Comparison of ENCODE assay signal across 8 mouse cellular contexts in genomic region chr9:113742361-113742794, GRCm38 (mm10). TPM values are rescaled to one million over a fixed set of nuclear protein-coding genes. Genes with fewer than 3 reads are reported as not detected.
DNase-seq lines count a peak whose midpoint lies in the region; ATAC-seq and TF ChIP-seq lines count a peak whose summit lies in the region.

No protein-coding gene starts in this region.

- intact Hi-C loops in left cerebral cortex, postnatal 14 days (cut with DNase I) = loop anchor here (2.0 to 5.0 kb wide), 2 partner anchors 50 to 80 kb away; no protein-coding TSS in a partner anchor

- no peaks in the 10 kb centered on the region for H3K36me3 ChIP-seq in hindbrain, embryonic 15.5 days
- no peaks in the 10 kb centered on the region for H3K36me3 ChIP-seq in midbrain, embryonic 11.5 days (ENCODE audit: control insufficient read depth, insufficient read depth, low read length)
- no peaks in the 10 kb centered on the region for H3K36me3 ChIP-seq in stomach, postnatal 0 days (ENCODE audit: control insufficient read depth, insufficient read depth, low read length)

- no peaks in the 10 kb centered on the region for H3K27me3 ChIP-seq in hindbrain, embryonic 15.5 days
- H3K27me3 ChIP-seq in midbrain, embryonic 11.5 days (ENCODE audit: control insufficient read depth, insufficient read depth, low read length) = no peaks in the 10 kb centered on the region
- no peaks in the 10 kb centered on the region for H3K27me3 ChIP-seq in stomach, postnatal 0 days (ENCODE audit: control insufficient read depth, insufficient read depth, low read length)

- H3K4me1 ChIP-seq in hindbrain, embryonic 15.5 days (replicated peaks) = peaks cover 16% of the 10 kb centered on the region
- H3K4me1 ChIP-seq in midbrain, embryonic 11.5 days (ENCODE audit: control insufficient read depth, insufficient read depth, low read length) = peaks cover 11% of the 10 kb centered on the region
- peaks cover 7% of the 10 kb centered on the region; the same call in 1 of the 2 replicates for H3K4me1 ChIP-seq in stomach, postnatal 0 days (replicated peaks; ENCODE audit: control insufficient read depth, insufficient read depth)

- peak overlapping the region; percentile 82 for H3K4me3 ChIP-seq in hindbrain, embryonic 15.5 days
- H3K4me3 ChIP-seq in midbrain, embryonic 11.5 days (ENCODE audit: low read depth, low read length) = peak overlapping the region; percentile 95
- H3K4me3 ChIP-seq in stomach, postnatal 0 days (ENCODE audit: low read depth, low read length) = peak overlapping the region; percentile 100

- no peak for TF ChIP-seq EP300 in stomach, postnatal 0 days (optimal IDR thresholded peaks at IDR 0.05)

- peak; percentile 74 for TF ChIP-seq CTCF in stomach, postnatal 0 days (IDR thresholded peaks at IDR 0.05; ENCODE audit: low read depth)

- peak overlapping the region; percentile 97 for H3K4me2 ChIP-seq in hindbrain, embryonic 15.5 days
- peak overlapping the region; percentile 62 for H3K4me2 ChIP-seq in midbrain, embryonic 11.5 days
- H3K4me2 ChIP-seq in stomach, postnatal 0 days (replicated peaks; ENCODE audit: low read depth) = peak overlapping the region; percentile 70

- WGBS in hindbrain, embryonic 15.5 days = 5% methylated on average over 17 of the region's 17 CpGs
- WGBS in midbrain, embryonic 11.5 days = 11% methylated on average over 17 of the region's 17 CpGs
- WGBS in stomach, postnatal 0 days = 1% methylated on average over 17 of the region's 17 CpGs

- 0 out of 2 replicates have a peak overlapping the region, but pooled peaks have one; percentile 75 for H3K27ac ChIP-seq in hindbrain, embryonic 15.5 days (replicated peaks)
- no peak overlapping the region for H3K27ac ChIP-seq in midbrain, embryonic 11.5 days (ENCODE audit: low read depth, low read length)
- no peak overlapping the region for H3K27ac ChIP-seq in stomach, postnatal 0 days (replicated peaks)

- H3K9me3 ChIP-seq in hindbrain, embryonic 15.5 days = no peaks in the 10 kb centered on the region
- H3K9me3 ChIP-seq in midbrain, embryonic 11.5 days (ENCODE audit: control insufficient read depth, low read length) = no peaks in the 10 kb centered on the region
- H3K9me3 ChIP-seq in stomach, postnatal 0 days (ENCODE audit: control insufficient read depth, low read length) = no peaks in the 10 kb centered on the region

- peak overlapping the region; percentile 65 for H3K9ac ChIP-seq in hindbrain, embryonic 15.5 days
- peak overlapping the region; percentile 88 for H3K9ac ChIP-seq in midbrain, embryonic 11.5 days (ENCODE audit: low read length)
- H3K9ac ChIP-seq in stomach, postnatal 0 days (ENCODE audit: low read length) = peak overlapping the region; percentile 92; the same call in 1 of the 2 replicates

- peak; percentile 28 for DNase-seq in gastrocnemius, adult 18-20 months (ENCODE audit: low spot score)
- DNase-seq in gastrocnemius, postnatal 10 days = no peak
- peak; percentile 80 for DNase-seq in brain, adult 2 months (ENCODE audit: low read depth, low spot score)
- DNase-seq in left cerebral cortex, postnatal 14 days (ENCODE audit: low spot score in 2 of 2) = peak; percentile 51 to 55
- peak; percentile 91 for DNase-seq in midbrain, embryonic 11.5 days (ENCODE audit: low spot score, missing footprints)
- DNase-seq in stomach, postnatal 0 days (ENCODE audit: low spot score) = no peak

- ATAC-seq in erythroid progenitor cell, adult 5-6 weeks (replicated peaks; ENCODE audit: low FRiP score, poor library complexity, severe bottlenecking) = peak; percentile 43
- no peak for ATAC-seq in hindbrain, embryonic 15.5 days (ENCODE audit: low FRiP score, low read depth)
- ATAC-seq in midbrain, embryonic 11.5 days (ENCODE audit: low FRiP score) = no peak
- ATAC-seq in stomach, postnatal 0 days (ENCODE audit: low FRiP score, low TSS enrichment) = no peak

RNA-seq across cellular contexts. Expression of gene Clasp2, which starts 1.1 kb away (rescaled TPM):
- 10 to 100 TPM; 42.9 to 43.1 TPM for total RNA-seq in gastrocnemius, adult 18-20 months (2021)
- 10 to 100 TPM; 48.2 to 52.2 TPM for total RNA-seq in gastrocnemius, postnatal 10 days (2021)
- 24.1 and 25.6 TPM in 2 replicates for total RNA-seq in erythroid progenitor cell, adult 5-6 weeks (2015; ENCODE audit: low replicate concordance)
- 31.3 and 36.2 TPM in 2 replicates for total RNA-seq in erythroid progenitor cell, adult 5-6 weeks (2017; ENCODE audit: low replicate concordance)
- 117 and 123 TPM in 2 replicates for polyA plus RNA-seq in hindbrain, embryonic 15.5 days (2015; fragmentation: Nextera tagmentation; extraction: Ambion mirVana)
- 100 to 1,000 TPM; 297 to 298 TPM for total RNA-seq in left cerebral cortex, postnatal 14 days (2021)
- polyA plus RNA-seq in midbrain, embryonic 11.5 days (2014; fragmentation: Nextera tagmentation; extraction: Ambion mirVana) = 51.4 and 53.2 TPM in 2 replicates
- polyA plus RNA-seq in stomach, postnatal 0 days (2015; fragmentation: Nextera tagmentation; extraction: Ambion mirVana) = 8.4 and 8.6 TPM in 2 replicates

RNA-seq across cellular contexts. Expression of gene Pdcd6ip, which starts 34.3 kb away (rescaled TPM):
- 10 to 100 TPM; 35.0 to 46.0 TPM for total RNA-seq in gastrocnemius, adult 18-20 months (2021)
- total RNA-seq in gastrocnemius, postnatal 10 days (2021) = 10 to 100 TPM; 50.2 to 59.3 TPM
- 80.4 and 109 TPM in 2 replicates for total RNA-seq in erythroid progenitor cell, adult 5-6 weeks (2015; ENCODE audit: low replicate concordance)
- 68.8 and 102 TPM in 2 replicates for total RNA-seq in erythroid progenitor cell, adult 5-6 weeks (2017; ENCODE audit: low replicate concordance)
- 37.3 and 39.1 TPM in 2 replicates for polyA plus RNA-seq in hindbrain, embryonic 15.5 days (2015; fragmentation: Nextera tagmentation; extraction: Ambion mirVana)
- total RNA-seq in left cerebral cortex, postnatal 14 days (2021) = 10 to 100 TPM; 61.6 to 62.9 TPM
- 49.4 and 49.6 TPM in 2 replicates for polyA plus RNA-seq in midbrain, embryonic 11.5 days (2014; fragmentation: Nextera tagmentation; extraction: Ambion mirVana)
- 69.4 and 70.8 TPM in 2 replicates for polyA plus RNA-seq in stomach, postnatal 0 days (2015; fragmentation: Nextera tagmentation; extraction: Ambion mirVana)

Comparison
In these comparisons a context has a peak if more than half of its experiments do, and no peak if none do; other contexts are left out.
1. DNase-seq: peak in gastrocnemius, adult 18-20 months (single experiment), brain, adult 2 months (single experiment), left cerebral cortex, postnatal 14 days (2 of 2) and midbrain, embryonic 11.5 days (single experiment); none in gastrocnemius, postnatal 10 days (single experiment) and stomach, postnatal 0 days (single experiment).
2. RNA of gene Clasp2, which starts 1.1 kb away (total RNA-seq): 297 to 298 TPM in left cerebral cortex, postnatal 14 days; 48.2 to 52.2 TPM in gastrocnemius, postnatal 10 days, 42.9 to 43.1 TPM in gastrocnemius, adult 18-20 months and 24.1 to 36.2 TPM in erythroid progenitor cell, adult 5-6 weeks; every median in the first group is over 4 times any median in the second.
3. Peak in every context shown above with its lines, with median percentiles within 50 percentile points of each other: H3K4me2 ChIP-seq, H3K4me3 ChIP-seq and H3K9ac ChIP-seq.